Mouse (Mus musculus) adrenal gland, postnatal 36 days (tissue): ENCODE results near the gene Camta1. TPM values are rescaled to one million over a fixed set of nuclear protein-coding genes. Genes with fewer than 3 reads are reported as not detected.
A peak's percentile ranks its signal among the peaks of the same experiment; 100 is the strongest.

Source experiments
- DNase-seq, 2 experiments: peaks; one replicate each; pipeline ENCODE4 v3.0.0; 2021; ENCODE audit warnings: mixed read lengths in 1 of 2
- total RNA-seq, 2 experiments: library from RNA; stranded (reverse); gene quantifications; 2 replicates each; pipeline ENCODE4 v1.2.3; 2021

Camta1 gene
- total RNA-seq, 2 experiments from 2014 or later, result 28.7 to 33.3 TPM

- DNase-seq, result no peak
Observed at GRCm38 (mm10) chr4:151326971-151327686, 534.5 kb downstream of the Camta1 start.

DNA sequence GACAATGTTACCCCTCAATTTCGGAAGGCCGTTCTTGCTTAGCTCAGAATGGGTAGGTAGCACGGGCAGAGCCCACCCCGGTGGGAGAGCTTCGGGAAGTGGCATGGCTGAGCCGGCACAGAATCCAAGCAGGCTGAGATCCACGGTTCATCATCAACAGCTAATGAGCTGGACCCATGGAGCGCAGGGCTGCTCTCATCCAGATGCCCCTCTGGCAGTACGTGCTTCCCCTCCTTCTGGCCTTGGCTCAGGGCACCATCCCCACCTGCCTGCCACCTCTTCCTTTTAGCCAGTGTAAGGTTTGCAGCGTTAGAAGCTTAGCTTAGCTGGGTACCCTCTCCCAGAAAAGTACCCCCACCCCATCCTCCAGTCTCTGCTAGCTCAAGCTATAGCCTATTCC, 545.2 kb downstream of the Camta1 start:
- DNase-seq, result no peak

DNA sequence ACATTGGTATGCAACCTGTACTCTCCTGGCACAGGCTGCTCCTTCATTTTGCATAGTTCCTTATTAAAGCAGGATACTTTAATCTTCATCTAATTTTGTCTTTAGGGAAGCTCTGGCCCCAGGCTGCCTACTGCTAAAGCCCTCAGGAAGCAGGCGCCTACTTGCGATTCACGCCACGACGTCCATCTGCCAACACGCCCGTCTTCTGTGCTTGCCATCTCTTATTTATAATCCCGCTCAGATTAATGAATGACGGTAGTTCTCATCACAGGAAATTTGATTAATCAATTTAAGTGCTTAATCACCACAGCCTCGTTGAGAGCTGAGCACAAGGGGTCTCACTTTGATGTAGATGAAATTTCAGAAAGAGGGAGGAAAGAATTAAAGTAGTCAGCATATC, 546.0 kb downstream of the Camta1 start:
- DNase-seq, result no peak

GRCm38 (mm10) chr4:151310773-151311172, 550.9 kb downstream of the Camta1 start:
- no peak for DNase-seq

DNA sequence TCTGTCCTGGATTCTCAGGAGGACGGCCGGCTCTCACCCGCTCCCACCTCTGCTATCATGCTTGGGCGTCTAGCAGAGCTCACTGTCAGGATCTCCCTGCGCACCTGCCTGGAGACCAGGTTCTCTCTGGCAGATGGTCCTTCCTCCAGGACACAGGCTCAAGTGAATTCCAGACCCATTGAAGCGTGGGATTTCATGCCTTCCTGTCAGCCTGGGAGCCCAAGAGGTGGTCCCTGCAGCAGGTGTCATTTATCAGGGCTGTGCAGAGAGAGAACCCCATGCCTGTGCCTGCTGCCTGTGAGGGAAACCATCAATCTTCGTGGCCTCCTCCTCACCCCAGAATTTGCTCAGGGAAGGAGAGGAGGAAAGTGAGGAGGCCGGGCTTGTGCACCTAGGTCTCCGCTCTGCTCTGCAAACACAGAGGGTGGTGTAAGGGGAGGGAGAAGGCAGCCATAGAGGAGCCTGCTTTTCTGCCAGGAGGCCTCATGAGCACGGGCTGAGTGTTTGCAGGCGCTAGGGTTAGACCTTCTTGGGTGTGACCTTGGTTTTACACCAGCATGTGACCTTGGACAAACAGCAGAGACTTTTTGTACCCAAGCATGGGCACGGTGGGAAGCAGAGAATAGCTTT, 551.5 kb downstream of the Camta1 start:
- no peak for DNase-seq

GRCm38 (mm10) chr4:151306890-151307289, 554.8 kb downstream of the Camta1 start:
- DNase-seq, result no peak

DNA sequence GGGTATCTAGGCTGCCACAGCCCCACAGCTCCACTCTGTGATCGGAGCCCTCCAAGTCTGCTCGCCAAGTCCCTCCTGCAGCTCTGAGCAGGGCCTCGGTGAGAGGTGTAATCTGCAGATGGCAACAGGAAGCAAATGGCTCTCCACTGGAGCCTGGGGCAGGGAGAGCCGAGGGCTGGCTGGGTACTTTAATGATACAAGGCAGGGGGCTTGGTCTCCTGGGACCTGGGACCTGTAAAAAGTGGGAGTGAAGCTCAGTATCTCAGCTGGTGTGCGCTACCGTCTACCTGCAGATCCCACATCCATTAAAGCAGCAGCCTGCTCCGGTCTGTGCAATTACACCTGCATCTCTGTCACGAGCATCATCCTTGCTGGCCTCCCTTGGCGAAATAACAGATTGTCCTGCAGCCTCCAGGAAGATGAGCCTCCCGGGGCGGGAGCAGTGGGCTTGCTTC, 555.3 kb downstream of the Camta1 start:
- DNase-seq, result no peak

DNA sequence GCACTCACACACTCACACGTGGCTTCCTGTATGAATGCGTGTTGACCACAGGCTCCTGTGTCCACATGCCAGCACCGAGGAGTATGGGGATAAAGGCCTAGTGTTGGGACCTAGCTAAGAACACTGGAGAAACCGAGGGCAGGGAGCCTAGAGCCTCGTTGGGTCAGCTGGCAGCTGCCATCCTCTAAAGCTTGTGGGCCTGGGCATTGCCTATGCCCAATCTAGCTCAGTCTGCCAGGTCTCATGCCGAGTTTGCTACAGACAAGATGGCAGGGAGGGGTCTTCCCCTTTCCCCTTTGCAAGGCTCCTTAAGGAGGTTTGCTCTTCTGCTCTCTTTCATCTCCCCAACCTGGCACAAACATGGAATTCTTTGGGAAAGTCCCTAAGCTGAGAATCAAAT, 555.9 kb downstream of the Camta1 start:
- DNase-seq, result no peak

DNA sequence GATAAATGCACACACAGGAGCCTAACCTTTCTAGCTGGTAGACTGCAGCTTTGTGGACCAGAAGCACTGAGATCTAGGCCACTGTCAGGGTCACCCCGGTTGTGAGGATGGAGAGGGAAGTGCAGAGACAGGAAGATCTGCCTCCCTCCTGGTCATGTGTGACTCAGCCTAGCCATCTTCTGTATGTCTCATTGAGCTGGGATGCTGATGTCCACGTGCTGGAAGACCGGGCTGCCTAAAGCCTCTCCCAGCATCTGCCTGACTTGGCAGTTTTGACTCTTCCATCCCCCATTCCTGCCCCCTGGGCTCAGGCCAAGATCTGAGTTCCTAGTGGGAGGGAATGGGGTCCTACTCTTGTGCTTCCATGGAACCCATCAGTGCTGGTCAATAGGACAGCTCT, 557.7 kb downstream of the Camta1 start:
- DNase-seq, result no peak

- no peak for DNase-seq
Observed at GRCm38 (mm10) chr4:151303436-151303835, 558.2 kb downstream of the Camta1 start.

- peak; percentile 12 to 19 for DNase-seq
Observed at GRCm38 (mm10) chr4:151302195-151303126, 559.2 kb downstream of the Camta1 start.

- no peak for DNase-seq
Observed at GRCm38 (mm10) chr4:151301337-151301736, 560.3 kb downstream of the Camta1 start.

GRCm38 (mm10) chr4:151300706-151301105, 561.0 kb downstream of the Camta1 start:
- DNase-seq, result no peak

DNA sequence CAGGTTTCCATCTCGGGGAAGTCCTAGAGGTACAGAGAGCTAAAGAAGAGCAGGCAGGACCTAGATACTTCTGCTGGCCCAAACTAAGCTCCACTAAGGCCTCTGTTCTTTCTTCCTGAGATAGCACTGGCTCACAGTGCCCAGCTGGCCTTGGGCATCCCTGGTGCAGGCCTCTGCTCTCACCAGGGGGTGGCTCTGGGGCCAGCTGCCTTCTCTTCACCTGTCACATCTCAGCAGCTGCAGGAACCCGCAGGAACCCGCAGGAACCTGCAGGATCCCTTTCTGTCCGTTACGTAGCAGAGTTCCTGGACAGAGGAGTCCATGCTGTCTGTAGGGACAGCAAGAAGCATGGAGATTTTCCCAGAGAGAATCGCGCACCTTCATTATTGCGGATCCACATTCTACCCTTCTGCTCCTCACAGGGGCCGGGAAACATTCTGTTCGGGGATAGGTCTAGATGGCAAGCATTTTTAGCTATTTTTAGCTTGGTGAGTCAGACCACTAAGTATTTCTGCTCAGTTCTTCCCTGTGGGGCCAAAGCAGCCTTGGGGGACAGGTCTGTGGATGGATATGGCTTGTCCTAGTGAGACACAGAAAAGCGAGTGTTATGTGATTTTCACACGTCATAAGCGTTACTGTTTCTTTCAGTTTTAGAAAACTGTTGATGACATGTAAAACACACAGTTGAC, 566.0 kb downstream of the Camta1 start:
- DNase-seq, result no peak

DNA sequence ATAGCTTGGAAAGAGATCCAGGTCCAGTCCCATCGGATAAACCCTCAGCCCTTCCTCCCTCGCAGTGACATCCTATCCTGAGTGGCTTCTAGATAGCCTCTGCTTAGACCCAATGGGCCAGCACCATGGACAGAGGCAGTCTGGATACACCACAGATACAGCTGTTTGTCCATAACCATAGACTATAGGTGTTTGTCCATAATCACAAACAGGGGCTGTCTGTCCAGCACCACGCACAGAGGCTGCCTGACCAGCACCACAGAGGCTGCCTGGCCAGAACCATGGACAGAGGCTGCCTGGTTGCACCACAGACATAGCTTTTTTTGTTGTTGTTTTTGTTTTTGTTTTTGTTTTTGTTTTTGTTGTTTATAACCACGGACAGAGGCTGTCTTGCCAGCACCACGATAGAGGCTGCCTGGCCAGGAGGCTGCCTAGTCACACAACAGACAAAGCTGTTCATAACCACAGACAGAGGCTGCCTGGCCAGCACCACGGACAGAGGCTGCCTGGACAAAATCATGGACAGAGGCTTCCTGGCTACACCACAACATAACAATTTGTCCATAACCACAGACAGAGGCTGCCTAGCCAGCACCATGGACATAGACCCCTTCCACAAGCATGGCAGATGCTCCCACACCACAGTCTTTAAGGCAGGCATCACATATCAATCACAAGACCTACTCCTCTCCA, 572.6 kb downstream of the Camta1 start:
- DNase-seq, result peak; percentile 66 to 70

DNA sequence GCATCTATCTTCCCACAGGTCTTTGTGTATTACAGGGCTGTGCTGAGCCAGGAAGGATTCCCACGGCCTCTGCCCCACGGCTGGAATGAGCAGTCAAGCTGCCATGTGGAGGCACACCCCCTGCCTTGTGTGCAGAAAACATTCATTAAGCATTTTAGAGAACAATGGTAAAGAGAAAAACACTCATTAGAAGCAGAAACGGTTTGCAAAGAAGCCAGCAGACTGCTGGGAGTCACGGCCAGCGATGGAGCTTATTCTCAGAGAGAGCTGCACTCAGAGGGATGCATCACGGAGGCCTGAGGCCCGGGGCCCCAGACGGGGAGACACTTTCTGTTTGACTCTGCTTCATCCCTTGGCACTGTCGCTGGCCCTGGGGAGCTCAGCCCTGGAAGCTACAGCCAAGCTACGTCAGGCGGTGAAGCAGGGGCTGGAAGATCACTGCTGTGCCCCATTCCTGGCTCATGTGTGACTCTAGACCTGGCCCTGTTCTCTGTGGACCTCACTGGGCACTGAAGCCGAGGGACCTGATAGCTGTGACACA, 575.7 kb downstream of the Camta1 start:
- no peak for DNase-seq

DNA sequence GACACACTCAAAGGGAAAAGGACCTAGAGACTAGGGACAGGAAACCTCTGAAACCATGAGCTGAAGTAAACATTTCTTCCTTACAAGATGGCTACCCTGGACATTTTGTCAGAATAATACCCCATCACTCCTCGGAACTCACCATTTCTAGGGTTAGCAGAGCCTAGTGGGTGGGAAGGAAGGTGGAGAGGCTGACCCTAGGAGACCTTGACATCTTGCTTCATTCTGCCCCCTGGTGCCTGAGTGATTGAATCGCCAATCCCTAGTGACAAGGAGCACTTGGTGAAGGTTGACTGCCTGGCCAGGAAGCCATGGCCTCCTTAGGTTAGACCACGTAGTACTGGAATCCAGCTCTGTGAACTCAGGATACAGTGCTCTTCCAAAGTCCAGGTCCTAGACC, 576.2 kb downstream of the Camta1 start:
- DNase-seq, result no peak

DNA sequence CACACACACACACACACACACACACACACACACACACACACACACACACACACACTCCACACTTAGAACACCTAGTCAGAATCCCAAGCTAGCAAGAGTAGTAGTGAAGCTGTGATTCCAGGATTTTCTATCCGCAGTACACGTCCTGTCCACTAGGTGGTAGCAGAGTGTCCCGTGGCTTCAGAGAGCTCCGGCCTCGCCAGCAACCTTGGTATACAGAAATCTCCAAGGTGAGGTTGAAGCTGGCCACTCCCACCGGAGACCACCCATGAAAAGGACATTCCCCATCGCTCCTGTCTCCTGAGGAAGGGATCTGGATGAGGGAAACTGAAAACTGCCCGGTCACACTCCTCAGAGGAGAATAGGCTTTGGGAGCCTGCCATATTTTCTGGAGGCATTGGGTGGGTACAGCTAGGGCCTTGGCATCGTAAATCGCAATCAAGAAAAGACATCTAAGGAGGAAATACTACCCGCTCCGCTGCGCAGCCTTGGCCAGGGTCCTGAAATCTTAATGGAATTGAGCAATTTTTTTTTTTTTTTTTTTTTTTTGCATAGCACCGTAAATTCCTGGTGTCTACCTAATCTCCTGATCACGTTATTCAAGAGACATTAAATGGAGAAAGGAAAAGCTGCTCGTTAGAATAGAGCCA, 578.5 kb downstream of the Camta1 start:
- peak; percentile 58 to 63 for DNase-seq

GRCm38 (mm10) chr4:151282103-151282502, 579.6 kb downstream of the Camta1 start:
- DNase-seq, result no peak

- peak; percentile 52 to 71 for DNase-seq
Observed at GRCm38 (mm10) chr4:151275292-151275691, 586.4 kb downstream of the Camta1 start.
